Mouse (Mus musculus) stomach, embryonic 14.5 days (tissue): ENCODE measurements around the gene Rarb. TPM values are rescaled to one million over a fixed set of nuclear protein-coding genes. Genes with fewer than 3 reads are reported as not detected.

Source experiments
- ATAC-seq: fragments of 200-750 bp; cut with Nextera tagmentation; 2 replicates; pipeline ENCODE4 v1.8.0; 2017; ENCODE audit warnings: low read depth, moderate TSS enrichment; ENCODE audit not compliant: insufficient number of reproducible peaks, insufficient read depth, low FRiP score
- H3K27ac ChIP-seq: fragments of 300-500 bp; sonication (generic); 2 replicates; pipeline ENCODE4 v1.5.1; 2014; ENCODE audit warnings: mild to moderate bottlenecking, low read length, moderate library complexity, mixed read lengths
- H3K27me3 ChIP-seq: fragments of 300-500 bp; sonication (generic); 2 replicates; pipeline ENCODE4 v1.6.1; 2014; ENCODE audit warnings: low read length, control low read depth, mixed read lengths; ENCODE audit not compliant: control insufficient read depth, insufficient read depth
- H3K36me3 ChIP-seq: fragments of 300-500 bp; sonication (generic); 2 replicates; pipeline ENCODE4 v1.6.1; 2014; ENCODE audit warnings: mild to moderate bottlenecking, control low read depth, low read length, moderate library complexity, mixed read lengths; ENCODE audit not compliant: control insufficient read depth, insufficient read depth
- H3K4me1 ChIP-seq: fragments of 300-500 bp; sonication (generic); 2 replicates; pipeline ENCODE4 v1.6.1; 2014; ENCODE audit warnings: low read length, control low read depth, mixed read lengths; ENCODE audit not compliant: control insufficient read depth, insufficient read depth
- H3K4me2 ChIP-seq: fragments of 300-500 bp; sonication (generic); replicated peaks from 2 replicates; pipeline ENCODE4 v1.6.1; 2014; ENCODE audit warnings: low read depth, low read length, control low read depth
- H3K4me3 ChIP-seq: fragments of 300-500 bp; sonication (generic); 2 replicates; pipeline ENCODE4 v1.5.1; 2014; ENCODE audit warnings: low read depth, low read length, control low read depth
- H3K9ac ChIP-seq: fragments of 300-500 bp; sonication (generic); replicated peaks from 2 replicates; pipeline ENCODE4 v1.6.1; 2014; ENCODE audit warnings: low read depth, mild to moderate bottlenecking, control low read depth, low read length, moderate library complexity, mixed read lengths
- H3K9me3 ChIP-seq: fragments of 300-500 bp; sonication (generic); 2 replicates; pipeline ENCODE4 v1.6.1; 2016; ENCODE audit warnings: low read depth, low read length, control low read depth; ENCODE audit not compliant: control insufficient read depth
- WGBS: fragments of 180-500 bp; shearing (Covaris S2); extraction: QIAGEN DNeasy Blood & Tissue Kit; methylation state at CpG from one replicate; pipeline ENCODE4 v1.1.7; 2014; 5-methylcytosine and 5-hydroxymethylcytosine counted together
- polyA plus RNA-seq: library from polyadenylated mRNA; unstranded; fragments of >200 nt; fragmentation: Nextera tagmentation; extraction: Ambion mirVana; gene quantifications from 2 replicates; pipeline ENCODE4 v1.2.1, GENCODE M21; 2014

Rarb gene
- polyA plus RNA-seq, 1 experiment from 2014 or later: 48.5 TPM

GRCm38 (mm10) chr14:16479521-16479920 lies 339.4 kb downstream of the Rarb start:
- H3K36me3 ChIP-seq: no peaks in the 10 kb centered on the region
- H3K27ac ChIP-seq: no peak overlapping the region
- H3K9me3 ChIP-seq: no peaks in the 10 kb centered on the region
- H3K4me3 ChIP-seq: no peak overlapping the region
- peaks cover 4% of the 10 kb centered on the region; the same call in 1 of the 2 replicates for H3K4me1 ChIP-seq
- no peak for ATAC-seq
- 78% methylated on average over 2 of the region's 2 CpGs for WGBS
- H3K9ac ChIP-seq: no peak overlapping the region
- H3K4me2 ChIP-seq: no peak overlapping the region
- H3K27me3 ChIP-seq: no peaks in the 10 kb centered on the region

- no peak overlapping the region for H3K4me3 ChIP-seq
- peak overlapping the region; percentile 15; the same call in 1 of the 2 replicates for H3K27ac ChIP-seq
- no peak overlapping the region for H3K4me2 ChIP-seq
- no peaks in the 10 kb centered on the region for H3K27me3 ChIP-seq
- no peak for ATAC-seq
- H3K4me1 ChIP-seq: no peaks in the 10 kb centered on the region
- no peaks in the 10 kb centered on the region for H3K36me3 ChIP-seq
- no peak overlapping the region for H3K9ac ChIP-seq
- H3K9me3 ChIP-seq: no peaks in the 10 kb centered on the region
- WGBS: 91% methylated on average over 1 of the region's 1 CpGs
These were observed 340.2 kb downstream of the Rarb start for GRCm38 (mm10) chr14:16478606-16479323.

GRCm38 (mm10) chr14:16448269-16448987 lies 370.5 kb downstream of the Rarb start:
- Histone ChIP-seq H3K27ac (no peak overlapping the region), H3K4me3 (no peak overlapping the region), H3K36me3 (0 out of 2 replicates have a peak, but pooled peaks cover 3% of the 10 kb centered on the region), H3K9me3 (no peaks in the 10 kb centered on the region), H3K27me3 (no peaks in the 10 kb centered on the region), H3K4me1 (peaks cover 3% of the 10 kb centered on the region; the same call in 1 of the 2 replicates), H3K9ac (no peak overlapping the region), H3K4me2 (no peak overlapping the region)
- peak; percentile 86 for ATAC-seq
- WGBS: 40% methylated on average over 4 of the region's 4 CpGs

- Histone ChIP-seq H3K9ac (no peak overlapping the region), H3K27me3 (no peaks in the 10 kb centered on the region), H3K36me3 (0 out of 2 replicates have a peak, but pooled peaks cover 3% of the 10 kb centered on the region), H3K27ac (no peak overlapping the region), H3K9me3 (no peaks in the 10 kb centered on the region), H3K4me2 (no peak overlapping the region), H3K4me1 (peaks cover 3% of the 10 kb centered on the region; the same call in 1 of the 2 replicates), H3K4me3 (no peak overlapping the region)
- peak; percentile 72 for ATAC-seq
- WGBS: 27% methylated on average over 3 of the region's 3 CpGs
These were observed 371.4 kb downstream of the Rarb start for GRCm38 (mm10) chr14:16447587-16447986.

GRCm38 (mm10) chr14:16444859-16445258 lies 374.1 kb downstream of the Rarb start:
- H3K9me3 ChIP-seq: no peaks in the 10 kb centered on the region
- ATAC-seq: no peak
- 87% methylated on average over 4 of the region's 4 CpGs for WGBS

GRCm38 (mm10) chr14:16439385-16440126 lies 379.4 kb downstream of the Rarb start:
- no peaks in the 10 kb centered on the region for H3K27me3 ChIP-seq
- H3K27ac ChIP-seq: no peak overlapping the region
- H3K4me2 ChIP-seq: no peak overlapping the region
- no peak overlapping the region for H3K4me3 ChIP-seq
- peaks cover 30% of the 10 kb centered on the region for H3K36me3 ChIP-seq
- no peaks in the 10 kb centered on the region for H3K4me1 ChIP-seq
- H3K9me3 ChIP-seq: no peaks in the 10 kb centered on the region
- ATAC-seq: no peak
- 78% methylated on average over 6 of the region's 6 CpGs for WGBS
- H3K9ac ChIP-seq: no peak overlapping the region

More at GRCm38 (mm10) chr14:16444859-16445258, 374.1 kb downstream of the Rarb start:
- Histone ChIP-seq H3K4me3 (no peak overlapping the region), H3K36me3 (peaks cover 13% of the 10 kb centered on the region; the same call in 1 of the 2 replicates), H3K4me2 (no peak overlapping the region), H3K4me1 (peaks cover 3% of the 10 kb centered on the region; the same call in 1 of the 2 replicates), H3K9ac (no peak overlapping the region), H3K27ac (no peak overlapping the region), H3K27me3 (no peaks in the 10 kb centered on the region)

- WGBS: 88% methylated on average over 4 of the region's 4 CpGs
- no peak for ATAC-seq
These were observed 381.6 kb downstream of the Rarb start for GRCm38 (mm10) chr14:16437386-16437785.

More at GRCm38 (mm10) chr14:16437386-16437785, 381.6 kb downstream of the Rarb start:
- no peaks in the 10 kb centered on the region for H3K9me3 ChIP-seq
- no peak overlapping the region for H3K27ac ChIP-seq
- no peak overlapping the region for H3K9ac ChIP-seq
- H3K36me3 ChIP-seq: peaks cover 36% of the 10 kb centered on the region
- H3K4me3 ChIP-seq: no peak overlapping the region
- H3K4me1 ChIP-seq: no peaks in the 10 kb centered on the region
- H3K4me2 ChIP-seq: no peak overlapping the region
- H3K27me3 ChIP-seq: no peaks in the 10 kb centered on the region
